Mouse (Mus musculus): ENCODE data around the gene Traf6. TPM values are rescaled to one million over a fixed set of nuclear protein-coding genes. Genes with fewer than 3 reads are reported as not detected.
"Not testable (repeated sequence)": the region's sequence is repeated elsewhere in the genome, so short reads cannot be mapped to it uniquely, and the experiment has no call there.

Gene Traf6
- polyA plus RNA-seq, 1 experiment from 2014 or later, result 10.3 TPM

DNA sequence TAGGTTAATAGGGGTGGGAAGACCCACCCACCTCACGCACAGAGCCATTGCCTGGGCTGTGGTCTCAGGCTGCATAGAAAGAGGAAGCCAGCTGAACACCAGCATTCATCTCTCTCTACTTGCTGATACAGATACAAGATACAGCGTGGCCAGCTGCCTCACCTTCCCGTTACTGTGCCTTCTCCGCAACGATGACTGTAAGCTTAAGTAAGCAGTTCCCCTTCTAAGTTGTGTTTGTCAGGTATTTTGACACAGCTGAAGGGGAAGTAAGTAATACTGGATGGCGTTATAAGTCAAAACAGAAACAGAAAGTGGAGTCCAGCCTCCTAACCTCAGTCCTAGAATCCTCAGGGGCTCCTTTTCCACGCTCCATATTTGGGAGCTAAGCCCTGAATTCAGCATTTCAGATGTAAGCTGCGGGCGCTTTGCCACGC lies 54.6 kb downstream of the Traf6 start:
- Histone ChIP-seq H3K9ac (no peak overlapping the region), H3K9me3 (replicated peaks) (no peaks in the 10 kb centered on the region), H3K4me3 (replicated peaks) (no peak overlapping the region), H3K4me1 (0 out of 2 replicates have a peak, but pooled peaks cover 4% of the 10 kb centered on the region), H3K27ac (replicated peaks) (no peak overlapping the region), H3K27me3 (no peaks in the 10 kb centered on the region), H3K4me2 (replicated peaks) (no peak overlapping the region), H3K36me3 (0 out of 2 replicates have a peak, but pooled peaks cover 3% of the 10 kb centered on the region)
- ATAC-seq (ENCODE audit: insufficient number of reproducible peaks, low FRiP score, low TSS enrichment, low read depth), result no peak
- WGBS, result 84% methylated on average over 10 of the region's 10 CpGs

DNA sequence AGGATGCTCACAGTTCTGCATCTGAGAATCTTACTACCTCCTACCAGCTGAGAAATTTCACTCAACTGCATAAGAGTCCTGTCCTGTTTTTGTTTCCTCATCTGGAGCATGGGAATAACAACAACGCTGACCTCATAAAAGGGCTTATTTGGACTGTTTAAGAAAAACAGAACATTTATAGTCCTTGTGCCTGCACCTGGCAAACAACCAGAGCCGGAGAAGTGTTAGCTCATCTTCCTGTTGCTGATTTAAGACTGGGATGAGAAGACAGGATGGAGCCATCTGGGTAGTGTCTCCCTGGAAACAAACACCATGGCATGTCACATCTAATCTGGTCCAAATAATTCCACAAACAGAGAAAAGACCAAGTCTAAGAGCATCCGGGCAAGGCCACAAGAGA lies 55.3 kb downstream of the Traf6 start:
- Histone ChIP-seq H3K36me3 (0 out of 2 replicates have a peak, but pooled peaks cover 3% of the 10 kb centered on the region), H3K9me3 (replicated peaks) (no peaks in the 10 kb centered on the region), H3K9ac (no peak overlapping the region), H3K4me3 (replicated peaks) (no peak overlapping the region), H3K27me3 (no peaks in the 10 kb centered on the region), H3K4me1 (0 out of 2 replicates have a peak, but pooled peaks cover 4% of the 10 kb centered on the region), H3K27ac (replicated peaks) (no peak overlapping the region), H3K4me2 (replicated peaks) (no peak overlapping the region)
- 67% methylated on average over 3 of the region's 3 CpGs for WGBS
- no peak for ATAC-seq (ENCODE audit: insufficient number of reproducible peaks, low FRiP score, low TSS enrichment, low read depth)

DNA sequence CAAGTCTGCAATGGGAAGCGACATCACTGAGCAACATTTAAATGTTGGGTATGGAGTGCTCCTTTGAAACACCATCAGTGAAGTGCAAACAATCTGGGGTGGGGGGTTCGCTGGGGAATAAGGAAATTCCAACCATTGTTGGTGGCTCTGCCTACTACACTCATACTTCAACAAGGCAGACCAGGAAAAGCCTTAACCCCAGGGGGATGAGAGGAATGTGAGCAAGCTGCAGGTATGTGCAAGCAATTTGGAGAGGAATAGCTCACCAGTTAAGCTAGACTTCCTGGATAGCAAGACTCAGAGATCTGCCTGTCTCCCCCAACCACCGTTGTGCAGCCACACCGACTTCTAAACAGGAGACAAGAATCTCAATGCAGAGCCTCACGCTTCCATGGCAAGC lies 61.7 kb downstream of the Traf6 start:
- Histone ChIP-seq H3K9ac (no peak overlapping the region), H3K9me3 (replicated peaks) (no peaks in the 10 kb centered on the region), H3K27ac (replicated peaks) (no peak overlapping the region), H3K4me3 (replicated peaks) (no peak overlapping the region), H3K27me3 (no peaks in the 10 kb centered on the region), H3K36me3 (no peaks in the 10 kb centered on the region), H3K4me1 (0 out of 2 replicates have a peak, but pooled peaks cover 4% of the 10 kb centered on the region), H3K4me2 (replicated peaks) (no peak overlapping the region)
- no peak for ATAC-seq (ENCODE audit: insufficient number of reproducible peaks, low FRiP score, low TSS enrichment, low read depth)
- 50% methylated on average over 5 of the region's 5 CpGs for WGBS

- no peak overlapping the region for H3K4me3 ChIP-seq (replicated peaks)
- 63% methylated on average over 8 of the region's 8 CpGs for WGBS
- ATAC-seq (ENCODE audit: insufficient number of reproducible peaks, low FRiP score, low TSS enrichment, low read depth), result no peak
Measured at GRCm38 (mm10) chr2:101741653-101742052, 63.4 kb downstream of the Traf6 start.

DNA sequence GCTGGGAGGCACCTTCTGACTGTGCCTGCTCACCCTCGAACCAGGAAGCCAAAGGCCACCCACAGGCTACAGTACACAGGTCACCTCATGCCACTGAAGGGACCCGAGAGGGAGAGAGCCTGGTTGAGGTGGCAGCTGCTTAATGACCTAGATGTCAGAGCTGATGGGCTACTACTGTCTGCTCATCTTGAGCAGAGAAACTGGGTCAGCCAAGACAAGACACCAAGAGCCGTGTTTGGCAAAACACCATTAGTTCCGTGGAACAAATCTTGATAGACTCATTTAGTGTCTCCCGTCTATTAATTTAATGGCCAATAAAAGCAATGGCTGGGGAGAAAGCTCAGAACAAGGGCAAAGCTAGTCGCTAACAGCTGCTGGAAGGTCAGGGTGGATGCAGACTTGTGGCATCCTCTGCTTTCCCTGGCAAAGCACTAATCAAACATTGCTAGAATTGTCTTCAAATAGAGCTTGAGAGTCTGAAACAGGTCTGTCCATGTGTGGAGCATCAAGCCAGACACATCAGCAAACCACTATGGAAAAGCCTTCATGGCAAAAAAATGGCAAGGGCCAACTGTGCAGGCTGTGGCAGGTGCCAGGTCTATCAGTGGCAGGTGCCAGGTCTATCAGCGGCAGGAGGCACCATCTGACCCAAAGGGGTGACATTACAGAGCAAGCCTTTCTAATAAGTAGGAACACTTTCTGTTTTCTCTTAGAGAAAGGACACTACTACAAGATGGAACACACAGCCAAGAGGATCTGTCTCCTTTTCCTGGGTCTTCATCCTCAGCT lies 64.0 kb downstream of the Traf6 start:
- H3K27me3 ChIP-seq, result no peaks in the 10 kb centered on the region
- ATAC-seq (ENCODE audit: insufficient number of reproducible peaks, low FRiP score, low TSS enrichment, low read depth), result no peak
- H3K4me2 ChIP-seq (replicated peaks), result no peak overlapping the region
- no peak overlapping the region for H3K9ac ChIP-seq
- no peak overlapping the region for H3K4me3 ChIP-seq (replicated peaks)
- H3K4me1 ChIP-seq, result 0 out of 2 replicates have a peak, but pooled peaks cover 4% of the 10 kb centered on the region
- no peaks in the 10 kb centered on the region for H3K36me3 ChIP-seq
- H3K27ac ChIP-seq (replicated peaks), result no peak overlapping the region
- WGBS, result 87% methylated on average over 7 of the region's 7 CpGs
- H3K9me3 ChIP-seq (replicated peaks), result no peaks in the 10 kb centered on the region

More at GRCm38 (mm10) chr2:101741653-101742052, 63.4 kb downstream of the Traf6 start:
- Histone ChIP-seq H3K27ac (replicated peaks) (no peak overlapping the region), H3K4me1 (0 out of 2 replicates have a peak, but pooled peaks cover 4% of the 10 kb centered on the region), H3K36me3 (no peaks in the 10 kb centered on the region), H3K27me3 (no peaks in the 10 kb centered on the region), H3K9me3 (replicated peaks) (no peaks in the 10 kb centered on the region), H3K4me2 (replicated peaks) (no peak overlapping the region), H3K9ac (no peak overlapping the region)

- not testable (repeated sequence) for H3K9me3 ChIP-seq (replicated peaks); ATAC-seq (ENCODE audit: insufficient number of reproducible peaks, low FRiP score, low TSS enrichment, low read depth)
Measured at GRCm38 (mm10) chr2:101745656-101746055, 67.4 kb downstream of the Traf6 start.

GRCm38 (mm10) chr2:101746537-101746936 lies 68.3 kb downstream of the Traf6 start:
- Histone ChIP-seq H3K27ac (replicated peaks) (no peak overlapping the region), H3K9me3 (replicated peaks) (no peaks in the 10 kb centered on the region), H3K36me3 (no peaks in the 10 kb centered on the region), H3K4me1 (peaks cover 12% of the 10 kb centered on the region), H3K9ac (no peak overlapping the region), H3K4me3 (replicated peaks) (no peak overlapping the region), H3K4me2 (replicated peaks) (no peak overlapping the region), H3K27me3 (no peaks in the 10 kb centered on the region)
- WGBS, result 72% methylated on average over 7 of the region's 7 CpGs
- ATAC-seq (ENCODE audit: insufficient number of reproducible peaks, low FRiP score, low TSS enrichment, low read depth), result no peak

More at GRCm38 (mm10) chr2:101745656-101746055, 67.4 kb downstream of the Traf6 start:
- not testable (repeated sequence) for H3K27ac ChIP-seq (replicated peaks); H3K9ac ChIP-seq; H3K4me2 ChIP-seq (replicated peaks); H3K27me3 ChIP-seq; H3K4me3 ChIP-seq (replicated peaks); H3K4me1 ChIP-seq; H3K36me3 ChIP-seq
- WGBS, result 86% methylated on average over 2 of the region's 2 CpGs

Other genes with a start within 250 kb of the Traf6 start
- 0.11 TPM in 1 of 2 replicates, not detected in the other for gene Rag2, start 53.7 kb upstream of the Traf6 start, polyA plus RNA-seq (2015; fragmentation: Nextera tagmentation; extraction: Ambion mirVana)
- 0.07 and 0.11 TPM in 2 replicates for gene Rag1, start 28.9 kb upstream of the Traf6 start, polyA plus RNA-seq (2015; fragmentation: Nextera tagmentation; extraction: Ambion mirVana)
- gene B230118H07Rik, start 28.9 kb upstream of the Traf6 start, polyA plus RNA-seq (2015; fragmentation: Nextera tagmentation; extraction: Ambion mirVana), result 55.0 and 57.2 TPM in 2 replicates
- 20.4 and 24.4 TPM in 2 replicates for gene Prr5l, start 204.6 kb downstream of the Traf6 start, polyA plus RNA-seq (2015; fragmentation: Nextera tagmentation; extraction: Ambion mirVana)
- 66.8 and 70.8 TPM in 2 replicates for gene Commd9, start 207.8 kb downstream of the Traf6 start, polyA plus RNA-seq (2015; fragmentation: Nextera tagmentation; extraction: Ambion mirVana)